Mouse (Mus musculus) megakaryocyte, embryonic 14.5 days (primary cell): ENCODE data around the gene Zcchc8.

Experiments used
- FLI1 ChIP-seq: IDR thresholded peaks from 2 replicates; pipeline ENCODE4 v1.6.1; 2012; ENCODE audit warnings: low read length, inconsistent platforms, mixed read lengths
- GATA1 ChIP-seq: IDR thresholded peaks from 3 replicates; pipeline ENCODE4 v1.6.1; 2012; ENCODE audit warnings: mixed read lengths, low read length, inconsistent platforms, borderline replicate concordance

DNA sequence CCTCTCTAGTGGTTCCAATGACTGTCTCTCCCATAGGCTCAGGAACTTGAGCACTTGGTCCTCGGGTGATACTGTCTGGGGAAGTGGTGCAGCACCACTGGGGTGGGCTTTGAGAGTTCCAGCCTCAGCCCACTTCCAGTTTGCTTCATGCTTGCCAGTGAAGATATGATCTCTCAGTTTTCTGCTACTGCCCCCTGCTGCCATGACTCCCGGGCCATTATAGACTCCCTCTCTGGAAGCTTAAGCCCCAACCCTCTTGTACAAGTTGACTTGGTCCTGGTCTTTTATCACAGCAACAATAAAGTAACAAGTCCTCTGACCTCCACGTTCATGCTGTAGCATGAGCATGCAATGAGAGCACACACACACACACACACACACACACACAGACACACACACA is 41.8 kb downstream of the Zcchc8 start:
- TF ChIP-seq GATA1 (no peak), FLI1 (no peak)
